Mouse (Mus musculus): ENCODE data around the gene Kdsr. TPM values are rescaled to one million over a fixed set of nuclear protein-coding genes. Genes with fewer than 3 reads are reported as not detected.

The Kdsr gene
- polyA plus RNA-seq, 1 experiment from 2014 or later, result 17.0 TPM

DNA sequence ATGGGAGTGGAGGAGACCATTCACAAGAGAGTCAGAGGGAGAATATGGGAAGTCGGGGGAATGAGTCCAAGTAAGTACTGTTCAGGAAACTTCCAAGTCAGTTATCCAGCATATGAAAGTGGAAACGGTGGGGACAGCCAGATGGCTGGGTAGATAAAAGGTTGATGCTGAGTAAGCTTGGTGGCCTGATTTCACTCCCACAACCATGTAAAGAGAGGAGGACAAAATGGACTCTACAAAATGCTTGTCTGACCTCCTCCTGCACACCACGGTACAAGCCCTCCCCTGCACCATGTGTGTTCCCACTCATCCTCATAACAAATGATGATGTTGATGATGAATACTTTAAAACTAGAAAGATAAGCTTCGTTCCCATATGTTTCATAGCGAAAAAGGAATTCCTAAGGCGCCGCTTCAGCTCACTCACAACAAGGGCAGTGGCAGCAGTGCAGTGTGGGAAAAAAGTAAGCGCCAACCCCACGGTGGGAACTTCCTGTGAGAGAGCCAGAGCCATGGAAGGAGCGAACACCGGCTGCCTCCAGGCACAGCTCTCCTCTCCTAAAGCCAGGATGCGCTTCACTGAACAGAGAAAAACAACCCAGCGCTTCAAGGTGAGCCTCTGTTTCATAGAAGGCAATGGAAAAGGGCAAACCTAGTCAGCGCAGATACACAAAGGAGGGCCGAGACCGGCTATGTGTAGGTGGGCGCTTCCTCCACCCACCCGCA is 71.9 kb downstream of the Kdsr start:
- Histone ChIP-seq H3K27ac (no peak overlapping the region), H3K27me3 (no peaks in the 10 kb centered on the region), H3K4me2 (no peak overlapping the region), H3K4me3 (no peak overlapping the region), H3K9ac (no peak overlapping the region), H3K9me3 (no peaks in the 10 kb centered on the region), H3K4me1 (no peaks in the 10 kb centered on the region), H3K36me3 (no peaks in the 10 kb centered on the region)
- WGBS, result 82% methylated on average over 18 of the region's 18 CpGs
- no peak for ATAC-seq (ENCODE audit: insufficient number of reproducible peaks, insufficient read depth, low FRiP score, low TSS enrichment, low read depth)

DNA sequence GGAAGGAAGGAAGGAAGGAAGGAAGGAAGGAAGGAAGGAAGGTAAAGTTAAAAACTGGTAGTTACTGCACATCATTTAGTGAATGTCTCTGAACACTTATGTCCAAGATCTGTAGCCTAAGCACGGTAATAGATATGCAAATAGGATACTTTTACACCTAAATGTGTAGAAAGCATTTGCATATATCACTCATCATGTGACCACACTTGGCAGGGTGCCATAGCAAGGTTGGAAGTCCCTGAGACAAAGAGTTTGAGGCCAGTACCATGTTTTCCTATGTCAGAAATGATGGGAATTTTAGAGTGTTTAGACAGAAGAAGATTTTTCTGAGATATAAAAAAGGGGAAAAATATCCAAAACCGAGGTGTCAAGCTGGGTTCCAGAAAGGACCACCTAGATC is 73.8 kb downstream of the Kdsr start:
- Histone ChIP-seq H3K4me3 (no peak overlapping the region), H3K9ac (no peak overlapping the region), H3K9me3 (no peaks in the 10 kb centered on the region), H3K4me1 (no peaks in the 10 kb centered on the region), H3K27me3 (no peaks in the 10 kb centered on the region), H3K4me2 (no peak overlapping the region), H3K36me3 (no peaks in the 10 kb centered on the region), H3K27ac (no peak overlapping the region)
- WGBS, result 74% methylated on average over 2 of the region's 2 CpGs
- no peak for ATAC-seq (ENCODE audit: insufficient number of reproducible peaks, insufficient read depth, low FRiP score, low TSS enrichment, low read depth)

DNA sequence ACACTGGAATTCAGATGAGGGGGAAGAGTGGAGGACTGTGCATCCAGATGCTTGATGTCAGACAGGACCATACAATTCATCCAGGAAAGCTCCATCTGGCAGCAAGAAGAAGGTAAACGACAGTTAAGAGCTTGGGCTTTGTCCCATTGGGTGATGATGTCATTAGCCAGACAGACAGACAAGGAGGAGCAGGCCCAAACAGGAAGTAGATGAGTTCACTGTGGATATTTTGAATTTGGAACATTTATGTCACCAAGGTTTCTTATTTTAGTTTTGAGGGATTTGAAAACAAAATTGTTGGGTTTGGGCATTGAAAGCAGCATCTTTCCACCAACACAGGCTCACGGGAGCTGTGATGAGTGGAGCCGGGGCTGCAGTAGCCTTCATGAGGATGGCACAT is 75.0 kb downstream of the Kdsr start:
- H3K4me3 ChIP-seq, result no peak overlapping the region
- no peaks in the 10 kb centered on the region for H3K9me3 ChIP-seq
- no peak overlapping the region for H3K27ac ChIP-seq
- no peak for ATAC-seq (ENCODE audit: insufficient number of reproducible peaks, insufficient read depth, low FRiP score, low TSS enrichment, low read depth)
- H3K4me1 ChIP-seq, result no peaks in the 10 kb centered on the region
- no peaks in the 10 kb centered on the region for H3K27me3 ChIP-seq
- H3K36me3 ChIP-seq, result 0 out of 2 replicates have a peak, but pooled peaks cover 2% of the 10 kb centered on the region
- no peak overlapping the region for H3K9ac ChIP-seq
- H3K4me2 ChIP-seq, result no peak overlapping the region
- 80% methylated on average over 3 of the region's 3 CpGs for WGBS

DNA sequence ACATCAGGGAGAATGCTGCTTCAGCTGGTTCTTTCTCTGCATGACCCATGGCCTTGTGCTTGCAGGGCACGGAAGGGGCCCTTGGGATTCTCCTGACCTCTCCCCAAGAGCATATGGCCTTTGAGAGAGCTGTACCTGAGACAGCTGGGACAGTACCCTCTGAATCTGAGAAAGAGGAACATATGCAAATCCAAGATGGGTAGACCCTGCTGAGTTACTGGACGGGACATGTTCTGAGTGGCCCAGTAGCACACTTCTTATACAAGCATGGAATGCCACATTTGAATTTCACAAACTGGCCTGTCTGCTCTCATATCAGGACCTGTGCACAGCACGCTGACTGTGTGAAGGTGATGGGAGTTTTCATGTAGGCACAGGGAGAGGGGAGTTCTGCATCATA is 76.7 kb downstream of the Kdsr start:
- Histone ChIP-seq H3K36me3 (0 out of 2 replicates have a peak, but pooled peaks cover 2% of the 10 kb centered on the region), H3K27ac (no peak overlapping the region), H3K4me1 (no peaks in the 10 kb centered on the region), H3K4me2 (no peak overlapping the region), H3K9me3 (no peaks in the 10 kb centered on the region), H3K27me3 (no peaks in the 10 kb centered on the region), H3K9ac (no peak overlapping the region), H3K4me3 (no peak overlapping the region)
- WGBS, result 86% methylated on average over 3 of the region's 3 CpGs
- ATAC-seq (ENCODE audit: insufficient number of reproducible peaks, insufficient read depth, low FRiP score, low TSS enrichment, low read depth), result no peak

DNA sequence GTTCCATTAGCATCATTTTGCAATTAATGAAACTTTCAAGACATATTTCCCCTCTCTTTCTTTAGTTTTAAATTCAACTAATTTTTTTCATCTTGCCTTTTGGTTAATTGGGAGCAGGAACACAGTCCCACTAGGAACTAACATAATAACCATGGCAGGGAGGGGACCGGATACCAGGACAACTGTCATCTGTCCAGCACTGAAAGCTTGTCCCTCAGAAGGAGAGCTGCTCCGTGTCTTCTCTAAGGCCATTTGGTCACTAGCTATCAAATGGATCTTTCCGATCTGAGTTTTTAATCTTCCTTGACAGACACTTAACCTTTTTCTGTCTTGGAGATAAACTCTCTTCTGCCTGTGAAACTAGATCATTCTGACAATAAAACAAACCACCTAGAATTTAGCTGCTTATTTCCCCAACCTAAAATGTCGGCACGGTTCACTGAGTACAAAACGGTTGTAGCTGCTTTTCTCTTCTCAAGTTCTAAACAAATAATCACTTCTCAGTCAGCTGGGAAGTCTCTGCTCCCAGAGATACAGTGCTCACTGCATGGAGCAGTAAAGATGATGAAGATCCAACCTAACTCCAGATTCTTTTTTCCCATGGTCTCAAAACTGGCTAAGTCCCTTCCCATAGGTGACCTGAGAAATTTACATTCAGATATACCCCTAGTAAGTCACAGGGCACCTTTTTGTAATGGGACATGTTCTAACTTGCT is 79.6 kb downstream of the Kdsr start:
- Histone ChIP-seq H3K4me1 (no peaks in the 10 kb centered on the region), H3K9ac (no peak overlapping the region), H3K36me3 (0 out of 2 replicates have a peak, but pooled peaks cover 2% of the 10 kb centered on the region), H3K4me2 (no peak overlapping the region), H3K27ac (no peak overlapping the region), H3K9me3 (no peaks in the 10 kb centered on the region), H3K4me3 (no peak overlapping the region), H3K27me3 (no peaks in the 10 kb centered on the region)
- ATAC-seq (ENCODE audit: insufficient number of reproducible peaks, insufficient read depth, low FRiP score, low TSS enrichment, low read depth), result no peak
- 65% methylated on average over 6 of the region's 6 CpGs for WGBS

DNA sequence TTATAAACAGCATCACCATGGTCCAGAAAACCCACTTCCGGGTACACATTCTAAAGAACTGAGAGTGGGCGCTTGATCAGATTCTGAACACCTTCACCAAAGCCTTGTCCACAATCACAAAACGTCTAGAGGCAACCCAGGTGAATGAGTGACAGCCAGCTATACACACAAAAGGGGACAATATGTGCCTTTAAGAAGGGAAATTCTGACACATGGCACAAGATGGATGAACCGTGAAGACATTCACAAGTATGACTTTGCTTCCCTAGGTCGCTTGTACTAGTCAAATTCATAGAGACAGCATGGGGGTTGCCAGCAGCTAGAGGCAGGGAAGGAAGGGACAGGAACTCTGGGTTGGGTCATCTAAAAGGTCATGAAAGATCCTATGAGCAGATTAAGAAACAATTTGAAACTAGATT is 81.5 kb downstream of the Kdsr start:
- Histone ChIP-seq H3K36me3 (0 out of 2 replicates have a peak, but pooled peaks cover 2% of the 10 kb centered on the region), H3K27me3 (no peaks in the 10 kb centered on the region), H3K4me1 (no peaks in the 10 kb centered on the region), H3K9me3 (no peaks in the 10 kb centered on the region), H3K9ac (no peak overlapping the region), H3K4me2 (no peak overlapping the region), H3K27ac (no peak overlapping the region), H3K4me3 (no peak overlapping the region)
- no peak for ATAC-seq (ENCODE audit: insufficient number of reproducible peaks, insufficient read depth, low FRiP score, low TSS enrichment, low read depth)
- 79% methylated on average over 5 of the region's 5 CpGs for WGBS

Other genes starting within 250 kb of the Kdsr start
- 23.7 and 29.1 TPM in 2 replicates for gene Bcl2, start 45.5 kb downstream of the Kdsr start, polyA plus RNA-seq (2015; fragmentation: Nextera tagmentation; extraction: Ambion mirVana)
- 62.1 and 64.9 TPM in 2 replicates for gene Vps4b, start 37.0 kb upstream of the Kdsr start, polyA plus RNA-seq (2015; fragmentation: Nextera tagmentation; extraction: Ambion mirVana)
- gene Serpinb5, start 101.4 kb upstream of the Kdsr start, polyA plus RNA-seq (2015; fragmentation: Nextera tagmentation; extraction: Ambion mirVana), result 11.2 and 13.4 TPM in 2 replicates
- gene Serpinb12, start 174.7 kb upstream of the Kdsr start, polyA plus RNA-seq (2015; fragmentation: Nextera tagmentation; extraction: Ambion mirVana), result 0.48 and 1.3 TPM in 2 replicates
- gene Serpinb13, start 221.3 kb upstream of the Kdsr start, polyA plus RNA-seq (2015; fragmentation: Nextera tagmentation; extraction: Ambion mirVana), result not detected in 2 replicates

Data from embryonic facial prominence, embryonic 13.5 days (tissue).